Mouse (Mus musculus): ENCODE measurements at regions not wholly inside any gene's neighbourhood (a gene's known extent, or its start where the extent isn't known, plus 50 kb on each side); places are given as distances from the start of the nearest gene placed in this dataset.

GRCm38 (mm10) chr12:105280076-105280475 is 53.6 kb upstream of the Tunar start:
- no peak for TF ChIP-seq POLR2A (IDR thresholded peaks at IDR 0.05; ENCODE audit: borderline replicate concordance, insufficient read depth, low read length)
- TF ChIP-seq CTCF (IDR thresholded peaks at IDR 0.05; ENCODE audit: borderline replicate concordance, insufficient read depth, low read depth, low read length), result no peak
